In the genomic region with DNA sequence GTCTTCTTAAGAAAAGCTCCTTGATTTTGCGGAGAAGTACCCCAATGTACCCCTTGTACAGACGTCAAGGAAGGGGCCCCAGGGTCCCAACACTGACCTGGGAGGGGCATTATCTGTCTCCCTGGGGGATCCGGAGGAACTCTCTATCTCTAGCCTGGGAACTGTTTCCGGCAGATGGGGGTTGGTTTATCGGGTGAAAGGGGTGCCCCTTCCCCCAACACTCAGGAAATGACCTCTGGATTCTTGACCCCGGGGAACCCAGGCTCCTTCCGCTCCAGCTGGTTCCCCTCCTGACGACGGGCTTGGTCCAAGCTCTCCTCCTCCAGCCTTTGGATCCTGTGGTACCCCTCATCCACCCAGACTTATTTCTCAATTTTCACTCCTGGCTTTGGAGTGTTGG, we compare ENCODE assay signal across 8 mouse cellular contexts. TPM values are rescaled to one million over a fixed set of nuclear protein-coding genes. Genes with fewer than 3 reads are reported as not detected.
A peak's percentile ranks its signal among the peaks of the same experiment; 100 is the strongest.
DNase-seq lines count a peak whose midpoint lies in the region; ATAC-seq and TF ChIP-seq lines count a peak whose summit lies in the region.

No protein-coding gene starts in this region.

- H3K9me3 ChIP-seq in forebrain, embryonic 15.5 days, result no peaks in the 10 kb centered on the region
- H3K9me3 ChIP-seq in intestine, postnatal 0 days (ENCODE audit: control insufficient read depth), result no peaks in the 10 kb centered on the region
- H3K9me3 ChIP-seq in liver, postnatal 0 days (ENCODE audit: low read length), result no peaks in the 10 kb centered on the region
- no peaks in the 10 kb centered on the region for H3K9me3 ChIP-seq in stomach, embryonic 15.5 days

- peaks cover 21% of the 10 kb centered on the region for H3K27me3 ChIP-seq in forebrain, embryonic 15.5 days
- H3K27me3 ChIP-seq in intestine, postnatal 0 days (replicated peaks; ENCODE audit: control insufficient read depth, insufficient read depth, low read length), result peaks cover 30% of the 10 kb centered on the region
- H3K27me3 ChIP-seq in liver, postnatal 0 days (ENCODE audit: insufficient read depth, low read length), result peaks cover 22% of the 10 kb centered on the region
- peaks cover 19% of the 10 kb centered on the region for H3K27me3 ChIP-seq in stomach, embryonic 15.5 days (replicated peaks)

- TF ChIP-seq CTCF in bone marrow, adult 2 months (IDR thresholded peaks at IDR 0.05; ENCODE audit: control insufficient read depth, insufficient read depth, low read length), result no peak
- TF ChIP-seq CTCF in intestine, postnatal 0 days (IDR thresholded peaks at IDR 0.05; ENCODE audit: low read depth), result no peak
- no peak for TF ChIP-seq CTCF in liver, postnatal 0 days (IDR thresholded peaks at IDR 0.05; ENCODE audit: low read depth)

- TF ChIP-seq POLR2A in bone marrow, adult 2 months (IDR thresholded peaks at IDR 0.05; ENCODE audit: borderline replicate concordance, control insufficient read depth, low read depth, low read length), result no peak

- H3K4me1 ChIP-seq in bone marrow, adult 2 months (ENCODE audit: control insufficient read depth, insufficient read depth, low read length), result peaks cover 7% of the 10 kb centered on the region
- H3K4me1 ChIP-seq in forebrain, embryonic 15.5 days, result peaks cover 39% of the 10 kb centered on the region
- peaks cover 14% of the 10 kb centered on the region; the same call in 1 of the 2 replicates for H3K4me1 ChIP-seq in intestine, postnatal 0 days (replicated peaks; ENCODE audit: control insufficient read depth, insufficient read depth, low read length)
- H3K4me1 ChIP-seq in liver, postnatal 0 days (ENCODE audit: insufficient read depth), result peaks cover 33% of the 10 kb centered on the region
- H3K4me1 ChIP-seq in stomach, embryonic 15.5 days, result peaks cover 37% of the 10 kb centered on the region

- 3% methylated on average over 9 of the region's 9 CpGs for WGBS in bone marrow, adult 2 months
- 17% methylated on average over 9 of the region's 9 CpGs for WGBS in forebrain, embryonic 15.5 days
- 6% methylated on average over 9 of the region's 9 CpGs for WGBS in intestine, postnatal 0 days
- WGBS in liver, postnatal 0 days (ENCODE audit: insufficient replicate concordance), result 1% methylated on average over 8 of the region's 9 CpGs
- 8% methylated on average over 9 of the region's 9 CpGs for WGBS in stomach, embryonic 15.5 days

- H3K36me3 ChIP-seq in forebrain, embryonic 15.5 days, result no peaks in the 10 kb centered on the region
- no peaks in the 10 kb centered on the region for H3K36me3 ChIP-seq in intestine, postnatal 0 days (ENCODE audit: control insufficient read depth, insufficient read depth)
- peaks cover 12% of the 10 kb centered on the region for H3K36me3 ChIP-seq in liver, postnatal 0 days (replicated peaks; ENCODE audit: insufficient read depth, low read length)
- no peaks in the 10 kb centered on the region for H3K36me3 ChIP-seq in stomach, embryonic 15.5 days

- no peak for ATAC-seq in forebrain, embryonic 15.5 days (replicated peaks)
- ATAC-seq in intestine, postnatal 0 days, result no peak
- ATAC-seq in liver, postnatal 0 days, result peak; percentile 44
- no peak for ATAC-seq in stomach, embryonic 15.5 days (ENCODE audit: insufficient read depth, low FRiP score, low read depth)

- H3K4me3 ChIP-seq in bone marrow, adult 2 months (replicated peaks; ENCODE audit: control insufficient read depth, low read depth, low read length), result peak overlapping the region; percentile 84
- H3K4me3 ChIP-seq in forebrain, embryonic 15.5 days, result peak overlapping the region; percentile 79
- H3K4me3 ChIP-seq in intestine, postnatal 0 days (ENCODE audit: low read depth, low read length), result peak overlapping the region; percentile 52
- H3K4me3 ChIP-seq in liver, postnatal 0 days (ENCODE audit: low read depth, low read length), result peak overlapping the region; percentile 63
- H3K4me3 ChIP-seq in stomach, embryonic 15.5 days (replicated peaks), result peak overlapping the region; percentile 51

- peak; percentile 62 for DNase-seq in liver, postnatal 0 days
- DNase-seq in embryo, embryonic 11 days, result no peak
- no peak for DNase-seq in gastrocnemius, adult 8-10 months (ENCODE audit: low spot score in 2 of 2)
- no peak for DNase-seq in layer of hippocampus, adult 9-11 months

- peak overlapping the region; percentile 99 for H3K4me2 ChIP-seq in forebrain, embryonic 15.5 days (replicated peaks)
- H3K4me2 ChIP-seq in intestine, postnatal 0 days (replicated peaks; ENCODE audit: low read depth), result peak overlapping the region; percentile 78
- H3K4me2 ChIP-seq in liver, postnatal 0 days (ENCODE audit: low read depth, low read length), result peak overlapping the region; percentile 94
- H3K4me2 ChIP-seq in stomach, embryonic 15.5 days, result peak overlapping the region; percentile 98

- H3K9ac ChIP-seq in forebrain, embryonic 15.5 days (replicated peaks), result no peak overlapping the region
- 0 out of 2 replicates have a peak overlapping the region, but pooled peaks have one; percentile 0 for H3K9ac ChIP-seq in intestine, postnatal 0 days (ENCODE audit: low read depth, low read length)
- peak overlapping the region; percentile 48 for H3K9ac ChIP-seq in liver, postnatal 0 days (replicated peaks)
- no peak overlapping the region for H3K9ac ChIP-seq in stomach, embryonic 15.5 days

- TF ChIP-seq EP300 in liver, postnatal 0 days (IDR thresholded peaks at IDR 0.05; ENCODE audit: low read depth), result peak; percentile 63; the same call in 1 of the 2 replicates

- H3K27ac ChIP-seq in bone marrow, adult 2 months (ENCODE audit: control insufficient read depth, insufficient read depth, low read depth, low read length, poor library complexity), result peak overlapping the region; percentile 65
- no peak overlapping the region for H3K27ac ChIP-seq in forebrain, embryonic 15.5 days (replicated peaks)
- no peak overlapping the region for H3K27ac ChIP-seq in intestine, postnatal 0 days (ENCODE audit: low read depth, low read length)
- peak overlapping the region; percentile 93 for H3K27ac ChIP-seq in liver, postnatal 0 days (ENCODE audit: low read depth)
- H3K27ac ChIP-seq in stomach, embryonic 15.5 days, result no peak overlapping the region

RNA-seq across cellular contexts. Expression of gene Rasgrp2, which starts 2.8 kb away (rescaled TPM):
- polyA plus RNA-seq in bone marrow, adult 2 months (2011; ENCODE audit: insufficient read depth, insufficient read length, low replicate concordance, missing spikeins), result 656 and 1,280 TPM in 2 replicates
- polyA plus RNA-seq in forebrain, embryonic 15.5 days (2015; fragmentation: Nextera tagmentation; extraction: Ambion mirVana), result 34.6 and 41.3 TPM in 2 replicates
- polyA plus RNA-seq in intestine, postnatal 0 days (2015; fragmentation: Nextera tagmentation; extraction: Ambion mirVana), result 38.5 and 41.5 TPM in 2 replicates
- polyA plus RNA-seq in liver, postnatal 0 days (2015; fragmentation: Nextera tagmentation; extraction: Ambion mirVana), result 90.7 and 93.5 TPM in 2 replicates
- 55.8 and 57.6 TPM in 2 replicates for polyA plus RNA-seq in stomach, embryonic 15.5 days (2015; fragmentation: Nextera tagmentation; extraction: Ambion mirVana)
- 10 to 100 TPM in 2 of 4 experiments, 1 to 10 TPM in 2; 7.4 to 19.6 (median 11.1) TPM for total RNA-seq in gastrocnemius, adult 8-10 months (2022)

RNA-seq across cellular contexts. Expression of gene Nrxn2, which starts 16.6 kb away (rescaled TPM):
- 2.0 and 8.8 TPM in 2 replicates for polyA plus RNA-seq in bone marrow, adult 2 months (2011; ENCODE audit: insufficient read depth, insufficient read length, low replicate concordance, missing spikeins)
- polyA plus RNA-seq in forebrain, embryonic 15.5 days (2015; fragmentation: Nextera tagmentation; extraction: Ambion mirVana), result 31.1 and 32.4 TPM in 2 replicates
- polyA plus RNA-seq in intestine, postnatal 0 days (2015; fragmentation: Nextera tagmentation; extraction: Ambion mirVana), result 1.2 and 1.4 TPM in 2 replicates
- polyA plus RNA-seq in liver, postnatal 0 days (2015; fragmentation: Nextera tagmentation; extraction: Ambion mirVana), result 0.96 and 0.97 TPM in 2 replicates
- polyA plus RNA-seq in stomach, embryonic 15.5 days (2015; fragmentation: Nextera tagmentation; extraction: Ambion mirVana), result 1.4 and 2.7 TPM in 2 replicates
- 1 to 10 TPM in 2 of 4 experiments, under 1 TPM in 2; 0.31 to 1.8 (median 1.0) TPM for total RNA-seq in gastrocnemius, adult 8-10 months (2022)

RNA-seq across cellular contexts. Expression of gene Pygm, which starts 17.8 kb away (rescaled TPM):
- polyA plus RNA-seq in bone marrow, adult 2 months (2011; ENCODE audit: insufficient read depth, insufficient read length, low replicate concordance, missing spikeins), result 3.7 and 4.3 TPM in 2 replicates
- polyA plus RNA-seq in forebrain, embryonic 15.5 days (2015; fragmentation: Nextera tagmentation; extraction: Ambion mirVana), result 3.4 and 3.5 TPM in 2 replicates
- polyA plus RNA-seq in intestine, postnatal 0 days (2015; fragmentation: Nextera tagmentation; extraction: Ambion mirVana), result 4.1 and 4.7 TPM in 2 replicates
- polyA plus RNA-seq in liver, postnatal 0 days (2015; fragmentation: Nextera tagmentation; extraction: Ambion mirVana), result 2.5 and 8.9 TPM in 2 replicates
- 10.3 and 12.8 TPM in 2 replicates for polyA plus RNA-seq in stomach, embryonic 15.5 days (2015; fragmentation: Nextera tagmentation; extraction: Ambion mirVana)
- 1,000 to 10,000 TPM; 8,302 to 9,332 (median 8,668) TPM for total RNA-seq in gastrocnemius, adult 8-10 months (2022)

RNA-seq across cellular contexts. Expression of gene Sf1, which starts 38.5 kb away (rescaled TPM):
- polyA plus RNA-seq in bone marrow, adult 2 months (2011; ENCODE audit: insufficient read depth, insufficient read length, low replicate concordance, missing spikeins), result 120 and 184 TPM in 2 replicates
- 119 and 134 TPM in 2 replicates for polyA plus RNA-seq in forebrain, embryonic 15.5 days (2015; fragmentation: Nextera tagmentation; extraction: Ambion mirVana)
- polyA plus RNA-seq in intestine, postnatal 0 days (2015; fragmentation: Nextera tagmentation; extraction: Ambion mirVana), result 51.9 and 55.3 TPM in 2 replicates
- 34.6 and 35.7 TPM in 2 replicates for polyA plus RNA-seq in liver, postnatal 0 days (2015; fragmentation: Nextera tagmentation; extraction: Ambion mirVana)
- polyA plus RNA-seq in stomach, embryonic 15.5 days (2015; fragmentation: Nextera tagmentation; extraction: Ambion mirVana), result 104 and 127 TPM in 2 replicates
- total RNA-seq in gastrocnemius, adult 8-10 months (2022), result 10 to 100 TPM; 69.0 to 88.0 (median 73.8) TPM

Comparison
In these comparisons a context has a peak if more than half of its experiments do, and no peak if none do; other contexts are left out.
1. H3K27ac ChIP-seq: peak in bone marrow, adult 2 months (single experiment) and liver, postnatal 0 days (single experiment); none in forebrain, embryonic 15.5 days (single experiment), intestine, postnatal 0 days (single experiment) and stomach, embryonic 15.5 days (single experiment).
2. H3K9ac ChIP-seq: peak in intestine, postnatal 0 days (single experiment) and liver, postnatal 0 days (single experiment); none in forebrain, embryonic 15.5 days (single experiment) and stomach, embryonic 15.5 days (single experiment).
3. Peak in every context shown above with its lines, with median percentiles within 50 percentile points of each other: H3K4me3 ChIP-seq and H3K4me2 ChIP-seq.